Mouse (Mus musculus): ENCODE results near the gene Mettl27. TPM values are rescaled to one million over a fixed set of nuclear protein-coding genes. Genes with fewer than 3 reads are reported as not detected.
"Not testable (repeated sequence)": the region's sequence is repeated elsewhere in the genome, so short reads cannot be mapped to it uniquely, and the experiment has no call there.

The Mettl27 gene
- polyA plus RNA-seq, 2 experiments from 2014 or later, result 20.4 to 23.3 TPM

DNA sequence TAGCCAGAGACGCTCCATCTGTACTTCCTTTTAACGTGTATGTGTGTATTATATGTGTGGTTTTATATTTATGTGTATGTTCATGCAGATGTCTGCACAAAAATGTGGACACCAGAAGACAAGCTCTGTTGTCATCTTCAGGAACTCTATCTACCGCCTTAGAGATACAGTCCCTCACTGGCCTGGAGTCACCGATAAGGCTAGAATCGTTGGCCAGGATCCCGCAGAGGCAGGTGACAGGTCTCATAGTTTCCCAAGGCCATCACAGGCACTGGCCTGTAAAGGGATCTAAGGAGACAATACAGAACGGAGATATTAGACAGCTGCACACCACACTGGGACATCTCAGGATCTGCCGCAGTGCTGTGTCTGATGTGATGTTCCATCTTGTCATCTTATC lies 11.1 kb upstream of the Mettl27 start:
- ATAC-seq, result no peak

DNA sequence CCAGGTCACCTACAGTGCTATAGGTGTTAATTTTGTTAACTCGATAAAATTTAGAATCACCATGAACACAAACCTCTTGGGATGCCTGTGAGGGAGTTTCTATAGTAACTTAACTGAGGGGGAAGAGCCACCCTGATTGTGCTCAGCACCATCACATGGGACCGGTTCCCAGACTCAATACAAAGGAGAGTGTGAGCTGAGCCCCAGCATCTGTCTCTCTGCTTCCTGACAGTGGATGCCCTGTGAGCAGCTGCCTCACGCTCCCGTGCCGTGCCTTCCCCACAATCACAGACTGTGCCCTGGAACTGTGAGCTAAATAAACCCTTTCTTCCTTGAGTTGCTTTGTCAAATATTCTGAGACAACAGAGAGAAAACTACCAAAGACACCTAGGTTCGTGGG lies 9.0 kb upstream of the Mettl27 start:
- ATAC-seq, result no peak

DNA sequence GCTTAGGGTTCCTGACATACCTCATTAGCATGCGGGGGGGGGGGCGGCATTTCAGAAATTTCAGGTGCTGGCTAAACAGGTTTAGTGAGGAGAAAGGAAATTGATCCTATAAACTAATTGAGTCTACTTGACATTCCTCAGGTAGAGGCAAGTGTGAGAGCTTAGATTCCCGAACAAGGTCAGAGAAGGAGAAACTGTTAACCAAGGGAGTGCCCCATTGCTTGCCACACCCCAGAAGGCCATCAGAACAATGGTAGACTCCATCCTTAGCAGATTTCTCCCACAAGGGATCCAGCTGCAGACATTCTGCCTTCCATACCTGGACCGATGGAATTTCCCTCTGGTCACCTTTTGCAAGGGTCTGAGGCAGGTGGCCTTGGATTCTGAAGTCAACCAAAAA lies 5.4 kb upstream of the Mettl27 start:
- no peak for ATAC-seq

DNA sequence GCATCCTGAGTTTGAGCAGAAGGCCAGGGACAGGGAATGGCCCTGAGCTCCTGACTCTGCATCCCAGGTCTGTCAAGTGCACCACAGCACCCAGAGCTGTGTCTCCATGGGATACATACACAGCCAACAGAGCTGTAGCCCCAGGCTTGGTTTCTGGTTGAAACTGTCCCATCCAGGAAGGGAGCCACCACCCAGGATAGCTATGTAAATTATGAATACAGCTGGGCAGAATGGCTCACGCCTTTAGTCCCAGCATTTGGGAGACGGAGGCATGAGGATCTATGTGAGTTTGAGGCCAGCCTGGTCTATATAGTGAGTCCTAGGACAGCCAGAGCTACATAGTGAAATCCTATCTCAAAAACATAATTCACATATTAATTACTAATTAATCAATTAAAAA lies 2.2 kb upstream of the Mettl27 start:
- no peak for ATAC-seq

DNA sequence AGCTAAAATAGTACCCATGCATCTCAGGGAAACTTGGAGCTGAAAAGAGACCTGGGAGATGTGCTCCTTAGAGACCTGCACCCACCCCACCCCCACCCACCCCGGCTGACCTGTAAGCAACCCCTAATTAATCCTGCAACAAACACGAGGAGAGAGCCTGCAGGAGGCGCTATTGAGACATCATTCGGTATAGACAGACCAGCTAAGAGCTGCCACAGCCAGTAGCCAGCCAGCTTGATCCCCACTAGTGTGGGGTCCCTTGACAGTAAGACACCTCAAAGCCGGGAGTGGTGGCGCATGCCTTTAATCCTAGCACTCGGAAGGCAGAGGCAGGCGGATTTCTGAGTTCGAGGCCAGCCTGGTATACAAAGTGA lies 722 bp downstream of the Mettl27 start:
- ATAC-seq, result peak; percentile 26

DNA sequence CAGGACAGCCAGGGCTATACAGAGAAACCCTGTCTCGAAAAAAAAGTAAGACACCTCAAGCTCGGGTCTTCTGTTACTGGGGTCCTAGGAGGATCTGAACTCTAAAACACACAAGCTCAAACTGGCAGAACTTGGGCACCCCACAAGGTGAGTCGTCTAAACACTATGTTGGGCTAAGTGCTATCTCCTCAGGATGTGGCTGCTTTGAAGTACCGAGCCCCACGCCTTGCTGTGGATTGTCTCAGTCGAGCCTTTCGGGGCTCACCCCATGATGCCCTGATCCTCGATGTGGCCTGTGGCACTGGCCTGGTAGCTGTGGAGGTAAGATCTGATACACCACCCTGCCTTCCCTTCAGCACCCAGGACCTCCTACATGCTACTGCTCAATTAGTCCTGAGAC lies 1.1 kb downstream of the Mettl27 start:
- ATAC-seq, result peak; percentile 72

DNA sequence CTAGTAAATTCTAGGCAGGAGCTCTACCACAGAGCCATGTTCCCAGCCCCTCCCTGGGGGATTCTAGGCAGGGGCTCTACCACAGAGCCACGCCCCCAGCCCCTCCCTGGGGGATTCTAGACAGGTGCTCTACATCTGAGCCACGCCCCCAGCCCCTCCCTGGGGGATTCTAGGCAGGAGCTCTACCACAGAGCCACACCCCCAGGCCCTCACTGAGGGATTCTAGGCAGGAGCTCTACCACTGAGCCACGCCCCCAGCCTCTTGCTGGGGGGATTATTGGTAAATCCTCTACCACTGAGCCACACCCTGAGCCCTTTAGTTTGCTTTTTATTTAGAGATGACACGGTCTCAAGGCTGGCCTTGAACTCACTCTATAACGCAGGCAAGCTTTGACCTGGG lies 1.5 kb downstream of the Mettl27 start:
- not testable (repeated sequence) for ATAC-seq

DNA sequence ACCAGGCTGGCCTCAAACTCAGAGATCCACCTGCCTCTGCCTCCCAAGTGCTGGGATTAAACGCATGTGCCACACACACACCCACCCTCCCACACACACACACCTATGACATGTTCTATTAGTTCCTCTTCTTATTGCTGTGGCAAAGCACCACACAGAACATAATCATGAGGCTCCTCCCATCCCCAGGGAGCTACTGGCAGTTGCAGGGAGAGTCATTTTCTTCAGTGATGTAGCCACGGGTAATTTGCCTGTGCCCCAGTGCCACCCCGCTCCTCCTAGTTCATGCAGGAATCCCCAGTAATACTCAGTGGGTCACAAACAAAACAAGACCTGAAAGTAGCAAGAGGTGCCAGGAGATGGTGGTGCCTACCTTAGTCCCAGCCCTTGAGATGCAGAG lies 2.5 kb downstream of the Mettl27 start:
- ATAC-seq, result no peak

DNA sequence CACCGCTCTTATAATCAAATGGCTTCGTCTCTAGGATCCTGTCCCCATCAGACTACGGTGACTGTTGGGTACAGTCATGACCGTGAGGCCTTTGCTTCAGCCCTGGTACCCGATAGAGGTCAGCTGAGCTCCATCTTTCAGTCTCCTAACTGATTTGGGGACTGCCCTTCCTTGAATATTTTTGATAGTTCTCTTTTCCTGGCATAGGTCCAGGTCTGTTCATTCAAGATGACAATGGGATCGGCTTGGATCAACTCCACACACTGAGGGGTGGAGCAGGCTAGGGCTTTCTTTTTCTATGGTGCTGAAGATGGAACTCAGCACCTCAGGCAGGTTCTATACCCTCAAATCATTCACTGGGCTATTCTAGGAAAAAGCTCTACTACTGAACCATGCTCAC lies 3.9 kb downstream of the Mettl27 start:
- ATAC-seq, result no peak

DNA sequence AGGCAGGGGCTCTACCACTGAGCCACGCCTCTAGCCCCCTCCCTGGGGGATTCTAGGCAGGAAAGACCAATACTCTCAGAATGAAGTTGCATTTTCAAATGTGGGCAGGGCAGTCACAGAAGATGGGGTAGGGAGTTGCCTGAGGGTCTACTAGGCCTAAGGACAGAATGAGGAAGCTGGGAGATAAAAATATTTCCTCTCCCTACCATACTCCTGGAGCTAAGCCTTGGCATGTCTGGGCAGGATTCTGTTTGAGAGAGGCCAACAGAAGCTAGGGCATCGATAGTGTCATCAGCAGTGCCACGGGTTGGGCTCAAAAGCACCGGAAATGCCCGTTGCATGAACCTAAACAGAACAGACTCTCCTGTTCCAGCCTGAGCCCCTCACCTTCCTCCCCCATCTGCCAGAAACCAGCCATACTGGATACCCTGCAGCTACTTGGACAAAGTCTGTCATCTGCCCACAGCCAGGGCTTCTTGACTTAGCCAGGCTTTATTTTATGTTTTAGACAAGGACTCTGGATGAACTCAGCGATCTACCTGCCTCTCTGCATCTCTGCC lies 4.5 kb downstream of the Mettl27 start:
- ATAC-seq, result no peak

DNA sequence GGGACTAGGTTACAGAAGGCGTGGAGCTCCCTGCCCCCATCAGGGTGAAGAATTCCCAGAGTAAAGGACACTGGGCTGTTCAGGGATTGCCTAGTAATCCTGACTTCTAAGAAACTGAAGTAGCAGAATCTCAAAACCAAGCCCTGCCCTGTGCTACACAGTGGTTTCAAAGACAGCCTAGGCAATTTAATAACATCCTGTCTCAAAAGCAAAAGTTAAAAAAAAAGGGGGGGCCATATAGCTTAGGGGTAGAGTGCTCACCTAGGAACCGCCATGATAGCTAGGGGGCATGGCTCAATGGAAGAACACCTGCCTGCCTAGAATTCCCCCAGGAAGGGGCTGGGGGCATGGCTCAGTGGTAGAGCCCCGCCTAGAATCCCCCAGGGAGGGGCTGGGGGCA lies 6.9 kb downstream of the Mettl27 start:
- peak; percentile 91 for ATAC-seq

DNA sequence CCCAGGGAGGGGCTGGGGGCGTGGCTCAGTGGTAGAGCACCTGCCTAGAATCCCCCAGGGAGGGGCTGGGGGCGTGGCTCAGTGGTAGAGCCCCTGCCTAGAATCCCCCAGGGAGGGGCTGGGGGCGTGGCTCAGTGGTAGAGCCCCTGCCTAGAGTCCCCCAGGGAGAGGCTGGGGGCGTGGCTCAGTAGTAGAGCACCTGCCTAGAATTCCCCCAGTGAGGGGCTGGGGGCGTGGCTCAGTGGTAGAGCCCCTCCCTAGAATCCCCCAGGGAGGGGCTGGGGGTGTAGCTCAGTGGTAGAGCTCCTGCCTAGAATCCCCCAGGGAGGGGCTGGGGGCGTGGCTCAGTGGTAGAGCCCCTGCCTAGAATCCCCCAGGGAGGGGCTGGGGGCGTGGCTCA lies 7.4 kb downstream of the Mettl27 start:
- ATAC-seq, result not testable (repeated sequence)

DNA sequence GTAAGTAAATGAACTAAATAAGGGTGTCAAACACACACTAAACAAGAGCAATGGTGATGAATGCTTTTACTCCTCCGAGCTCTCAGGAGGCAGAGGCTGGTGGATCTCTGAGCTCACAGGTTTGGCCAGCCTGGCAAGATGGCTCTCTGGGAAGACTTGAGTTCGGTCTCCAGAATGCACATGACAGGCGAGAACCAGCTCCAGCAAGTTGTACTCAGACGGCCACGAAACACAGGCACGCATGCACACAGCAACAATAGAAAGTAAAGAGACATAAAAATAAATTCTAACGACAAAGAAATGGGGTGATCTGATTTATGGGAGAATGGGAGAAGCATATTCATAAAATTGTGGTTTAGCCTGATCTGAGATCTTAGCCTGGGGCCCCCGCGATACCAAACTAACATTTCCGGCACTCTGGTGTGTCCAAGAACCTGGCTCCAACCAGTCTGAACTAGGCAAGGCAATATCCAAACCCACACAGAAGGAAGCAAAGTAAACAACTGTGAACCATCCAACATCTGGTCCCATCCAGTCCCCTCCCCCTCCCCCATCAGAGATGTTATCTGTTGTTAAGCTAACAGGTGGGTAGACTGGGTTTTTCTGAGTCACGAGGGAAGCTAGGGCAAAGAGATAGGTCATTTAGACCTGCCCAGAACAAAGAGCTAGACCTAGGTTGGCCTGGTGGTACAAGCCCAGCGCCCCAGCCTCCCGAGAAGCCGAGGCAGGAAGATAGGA lies 9.5 kb downstream of the Mettl27 start:
- no peak for ATAC-seq

DNA sequence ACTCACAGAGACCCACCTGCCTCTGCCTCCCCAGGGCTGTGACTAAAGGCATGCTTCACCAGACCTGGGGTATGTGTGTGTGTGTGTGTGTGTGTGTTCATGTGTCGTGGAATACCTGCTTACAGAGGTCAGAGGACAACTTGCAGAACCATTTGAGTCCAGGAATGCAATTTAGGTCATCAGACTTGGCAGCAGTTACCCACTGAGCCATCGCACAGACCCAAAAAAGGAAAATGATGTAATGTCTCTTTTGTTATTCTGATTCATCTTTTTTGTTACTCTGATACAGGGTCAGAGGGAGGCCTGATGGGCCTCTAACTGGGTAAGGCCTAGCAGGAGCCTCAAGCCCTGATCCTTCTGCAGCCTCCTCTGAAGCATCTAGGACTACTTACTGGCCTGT lies 10.6 kb downstream of the Mettl27 start:
- no peak for ATAC-seq

DNA sequence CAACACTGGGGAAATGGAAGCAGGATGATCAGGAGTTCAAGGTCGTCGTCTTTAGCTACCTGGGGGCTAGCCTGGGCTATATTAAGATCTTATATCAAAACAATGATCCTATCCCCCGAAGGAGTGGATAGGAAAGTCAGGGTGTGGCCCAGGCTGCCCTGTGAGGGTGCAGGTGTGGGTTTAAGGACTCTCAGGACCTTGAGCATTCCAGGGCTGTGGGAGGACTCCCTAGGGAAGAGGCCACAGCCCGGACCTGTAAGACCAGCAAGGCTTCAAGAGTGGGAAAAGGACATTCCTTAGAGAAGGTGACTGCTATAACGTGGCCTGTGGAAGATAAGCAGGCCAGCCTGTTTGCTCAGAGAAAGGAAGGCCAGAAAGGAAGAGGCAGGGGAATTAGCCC lies 12.0 kb downstream of the Mettl27 start:
- no peak for ATAC-seq

DNA sequence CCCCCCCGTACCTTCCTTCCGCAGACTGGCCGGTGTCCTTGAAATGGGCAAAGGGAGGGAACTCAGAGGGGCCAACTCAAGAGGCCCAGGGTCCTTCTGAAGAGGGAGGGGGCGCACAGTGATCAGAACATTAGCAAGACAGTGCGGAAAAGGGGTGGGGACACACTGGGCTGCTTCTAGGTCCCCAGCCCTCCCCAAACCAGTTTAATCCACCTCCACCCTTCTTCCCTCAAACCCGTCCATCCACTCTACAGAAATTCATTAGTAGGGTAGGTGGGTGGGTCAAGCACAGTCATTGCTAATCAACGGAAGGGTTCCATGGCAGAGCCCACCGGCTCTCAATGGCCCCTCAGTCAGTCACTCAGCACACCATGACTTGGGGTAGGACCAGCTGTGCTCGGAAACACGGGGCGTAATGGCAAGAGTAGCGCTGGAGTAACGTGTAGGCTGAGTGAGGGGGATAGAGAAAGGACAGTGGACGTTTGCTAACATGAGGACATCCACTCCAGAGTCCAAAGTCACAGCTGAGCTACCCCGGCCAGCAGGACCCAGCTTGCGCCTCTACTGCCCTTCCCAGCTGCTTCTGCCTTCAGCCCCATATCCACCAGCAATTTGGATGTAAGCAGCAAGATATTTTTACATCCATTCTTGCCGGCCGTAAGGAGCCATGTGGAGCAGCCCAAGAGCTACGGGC lies 13.2 kb downstream of the Mettl27 start:
- ATAC-seq, result no peak

DNA sequence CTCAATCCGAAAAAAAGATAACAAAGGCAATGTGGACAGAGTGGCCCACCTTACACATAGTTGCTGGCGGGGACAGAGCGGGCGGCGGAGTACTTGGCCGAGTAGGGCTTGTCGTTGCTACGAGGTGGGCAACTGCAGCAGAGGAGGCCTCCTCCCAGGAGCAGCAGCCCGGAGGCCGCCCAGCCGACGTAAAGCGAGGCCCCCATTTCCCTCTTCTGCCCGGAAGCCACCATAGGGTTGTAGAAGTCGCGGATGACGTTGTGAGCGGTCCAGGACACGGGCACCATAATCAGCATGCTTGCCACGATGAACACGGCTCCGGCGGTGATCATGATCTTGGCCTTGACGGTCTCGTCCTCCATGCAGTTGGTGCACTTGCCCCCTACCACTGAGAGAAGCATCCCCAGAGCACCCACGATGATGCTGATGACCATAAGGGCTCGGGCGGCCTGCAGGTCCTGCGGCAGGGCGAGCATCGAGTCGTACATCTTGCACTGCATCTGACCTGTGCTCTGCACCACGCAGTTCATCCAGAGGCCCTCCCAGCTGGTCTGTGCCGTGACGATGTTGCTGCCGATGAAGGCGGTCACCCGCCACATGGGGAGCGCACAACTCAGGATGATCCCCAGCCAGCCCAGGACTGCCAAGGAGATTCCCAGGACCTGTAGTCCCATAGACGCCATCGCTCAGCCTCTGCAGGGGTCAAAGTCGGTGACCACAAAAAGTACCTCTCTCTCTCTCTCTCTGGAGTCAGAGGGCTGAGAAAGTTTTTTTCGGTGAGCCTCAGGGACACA lies 14.1 kb downstream of the Mettl27 start:
- ATAC-seq, result no peak

DNA sequence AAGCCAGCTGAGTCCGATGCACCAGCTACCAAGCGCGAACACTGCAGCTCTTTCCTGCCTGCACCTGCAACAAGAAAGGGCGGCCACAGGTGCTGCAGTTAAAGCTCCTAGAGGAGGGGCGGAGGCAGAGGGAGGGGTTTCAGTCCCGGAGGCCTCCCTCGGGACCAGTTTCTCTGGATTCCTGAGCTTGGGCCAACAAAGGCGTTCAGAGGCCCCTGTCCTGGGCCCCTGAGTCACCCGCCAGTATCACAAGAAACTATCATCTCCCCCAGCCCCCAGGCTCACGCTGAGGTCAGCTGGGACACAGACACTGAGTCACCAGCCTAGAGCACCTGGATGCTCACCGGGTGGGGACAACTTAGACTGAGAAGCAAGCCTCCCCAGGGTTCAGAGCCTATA lies 14.7 kb downstream of the Mettl27 start, which contains the start of gene Cldn4:
Cldn4 (minus strand) TSS at position 78 of the 399 bp plus-strand sequence.
- no peak for ATAC-seq

DNA sequence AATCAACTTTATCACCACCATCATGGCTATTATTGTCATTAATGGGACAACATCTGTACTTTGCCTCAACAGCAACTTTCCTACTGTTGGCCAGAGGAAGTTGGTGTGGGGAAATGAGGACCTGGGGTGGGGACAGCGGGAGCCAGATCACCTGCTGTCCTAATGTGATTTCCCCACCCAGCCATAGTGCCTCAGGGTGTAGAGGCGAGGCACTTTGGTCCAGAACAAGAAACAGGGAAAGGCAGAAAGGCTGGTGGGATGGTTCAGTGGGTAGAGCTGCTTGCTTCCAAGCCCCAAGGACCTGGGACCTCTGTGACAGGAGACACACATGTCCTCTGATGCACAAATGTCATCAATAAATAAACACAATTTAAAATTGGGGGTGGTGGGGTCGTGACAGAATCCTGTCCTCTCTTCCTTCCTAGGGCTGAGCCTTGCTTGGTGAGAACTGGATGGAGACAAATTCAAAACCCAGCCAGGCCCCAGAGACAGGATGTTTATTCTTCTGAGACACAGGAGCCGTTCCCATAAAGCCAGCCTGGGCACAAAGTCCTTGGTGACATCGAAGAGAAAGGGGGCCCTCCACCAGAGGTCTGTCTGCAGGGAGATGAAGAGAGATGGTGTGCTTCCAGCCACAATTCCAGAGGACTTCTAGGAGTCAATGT lies 15.4 kb downstream of the Mettl27 start:
- no peak for ATAC-seq

DNA sequence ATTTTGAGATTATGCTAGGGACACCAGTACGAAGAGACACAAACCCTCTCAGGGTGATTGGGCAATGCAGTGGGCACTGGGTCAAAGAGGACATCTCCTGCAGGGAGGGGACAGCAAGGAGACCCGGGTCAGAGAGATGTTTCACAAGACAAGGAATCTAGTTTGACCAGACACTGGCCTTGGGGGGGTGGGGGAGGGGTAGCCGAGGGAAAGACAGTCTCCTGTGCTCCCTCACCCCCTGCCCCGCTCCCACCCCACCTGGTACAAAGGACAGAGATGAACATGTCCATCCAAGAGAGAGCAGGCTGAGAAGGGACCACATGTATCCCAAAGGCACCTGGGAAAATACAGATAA lies 15.9 kb downstream of the Mettl27 start:
- no peak for ATAC-seq

DNA sequence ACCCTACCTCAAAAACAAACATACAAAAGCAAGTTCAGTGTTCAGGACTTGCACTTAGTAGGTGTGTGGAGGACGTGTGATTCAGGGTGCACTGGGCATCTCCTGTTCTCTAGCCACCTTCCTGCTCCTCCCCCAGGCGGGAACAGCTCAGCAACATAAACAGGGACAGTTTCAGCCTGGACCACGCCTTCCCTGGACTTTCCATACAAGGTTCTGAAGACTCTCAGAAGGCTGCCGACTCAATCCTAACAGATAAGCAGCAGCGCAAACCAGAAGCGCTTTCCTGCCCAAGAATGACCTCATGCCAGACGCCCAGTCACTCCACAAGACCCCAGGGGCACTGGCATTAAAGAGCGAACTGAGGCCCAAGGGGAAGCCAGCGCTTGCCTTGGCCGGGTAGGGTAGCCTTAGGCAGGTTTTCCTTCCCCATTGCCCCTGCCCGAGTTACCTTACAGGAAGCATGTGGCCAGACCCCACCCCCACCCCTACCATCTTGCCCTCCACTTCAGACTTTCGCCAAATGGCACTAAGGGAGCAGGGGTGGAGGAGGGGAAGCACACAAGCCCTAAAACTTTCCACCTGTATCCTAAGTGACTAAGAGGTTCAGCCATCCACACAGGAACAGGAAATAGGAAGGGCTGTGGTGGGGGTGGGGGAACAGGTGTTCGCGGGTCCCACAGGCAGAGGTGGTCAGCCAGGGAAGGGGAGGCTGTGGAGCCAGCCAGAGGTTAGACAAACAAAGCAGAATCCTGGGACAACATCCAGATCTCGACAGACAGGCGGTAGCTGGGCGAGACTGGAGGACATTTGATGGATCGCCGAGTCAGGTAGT lies 19.1 kb downstream of the Mettl27 start:
- no peak for ATAC-seq

DNA sequence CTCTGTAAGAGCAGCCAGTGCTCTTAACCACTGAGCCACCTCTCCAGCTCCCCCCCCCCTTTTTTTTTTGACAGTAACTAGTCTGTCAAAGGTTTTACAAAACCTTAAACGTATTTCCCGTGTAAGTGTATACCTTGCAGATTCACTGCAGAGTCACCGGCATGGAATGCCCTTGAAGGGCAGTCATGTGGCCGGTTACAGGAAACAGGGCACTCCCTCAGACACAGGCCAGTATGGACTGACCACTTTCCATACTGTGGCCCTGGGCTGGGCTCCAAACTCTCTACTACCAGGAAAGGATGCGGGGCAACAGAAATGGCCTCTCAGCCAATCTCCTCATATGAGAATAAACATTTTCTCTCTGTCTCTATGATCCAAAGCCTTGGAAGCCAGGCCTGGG lies 23.3 kb downstream of the Mettl27 start:
- no peak for ATAC-seq

Measured in activated CD4-positive, CD25-positive, alpha-beta regulatory T cell, adult 4 months (primary cell).